9 mouse cellular contexts compared by ENCODE assay signal in genomic region chr7:30526399-30526798, GRCm38 (mm10). TPM values are rescaled to one million over a fixed set of nuclear protein-coding genes. Genes with fewer than 3 reads are reported as not detected.
DNase-seq lines count a peak whose midpoint lies in the region; ATAC-seq lines count a peak whose summit lies in the region.
"Had no signal": no experiment of that assay in that cellular context is flagged by ENCODE, and none has a peak within 500 bp of the region (broad histone marks: within the 10 kb centered on the region; RNA-seq: fewer than 3 reads in every experiment).

No protein-coding gene starts in this region.

- no peak overlapping the region for H3K27ac ChIP-seq in hindbrain, embryonic 11.5 days (ENCODE audit: low read depth, low read length)
- no peak overlapping the region for H3K27ac ChIP-seq in hindbrain, embryonic 16.5 days (ENCODE audit: low read depth, low read length)
- H3K27ac ChIP-seq in midbrain, embryonic 15.5 days: 0 out of 2 replicates have a peak overlapping the region, but pooled peaks have one; percentile 13
- no peak overlapping the region for H3K27ac ChIP-seq in midbrain, embryonic 11.5 days (ENCODE audit: low read depth, low read length)
- H3K27ac ChIP-seq in hindbrain, embryonic 12.5 days: peak overlapping the region; percentile 36; the same call in 1 of the 2 replicates
- 0 out of 2 replicates have a peak overlapping the region, but pooled peaks have one; percentile 62 for H3K27ac ChIP-seq in stomach, embryonic 14.5 days (ENCODE audit: low read length)
- H3K27ac ChIP-seq: macrophage had no signal

- no peak overlapping the region for H3K4me2 ChIP-seq in hindbrain, embryonic 11.5 days (replicated peaks; ENCODE audit: low read depth, low read length)
- no peak overlapping the region for H3K4me2 ChIP-seq in hindbrain, embryonic 16.5 days (ENCODE audit: low read length)
- H3K4me2 ChIP-seq in midbrain, embryonic 15.5 days: no peak overlapping the region
- no peak overlapping the region for H3K4me2 ChIP-seq in midbrain, embryonic 11.5 days
- H3K4me2 ChIP-seq in hindbrain, embryonic 12.5 days (replicated peaks): no peak overlapping the region
- H3K4me2 ChIP-seq in stomach, embryonic 14.5 days (replicated peaks; ENCODE audit: low read depth, low read length): peak overlapping the region; percentile 10; the same call in 1 of the 2 replicates

- DNase-seq in hindbrain, embryonic 11.5 days (ENCODE audit: low spot score): no peak
- no peak for DNase-seq in midbrain, embryonic 11.5 days (ENCODE audit: low spot score, missing footprints)
- no peak for DNase-seq in thymus, postnatal 25 days
- no peak for DNase-seq in urinary bladder, postnatal 4 days (ENCODE audit: low spot score in 2 of 2)

- H3K4me1 ChIP-seq in hindbrain, embryonic 11.5 days (replicated peaks; ENCODE audit: control insufficient read depth, insufficient read depth, low read length): 0 out of 2 replicates have a peak, but pooled peaks cover 4% of the 10 kb centered on the region
- H3K4me1 ChIP-seq in hindbrain, embryonic 16.5 days (ENCODE audit: control insufficient read depth, insufficient read depth, low read depth, low read length): no peaks in the 10 kb centered on the region; the same call in none of the 2 replicates
- H3K4me1 ChIP-seq in midbrain, embryonic 15.5 days: peaks cover 5% of the 10 kb centered on the region
- H3K4me1 ChIP-seq in midbrain, embryonic 11.5 days (ENCODE audit: control insufficient read depth, insufficient read depth, low read length): no peaks in the 10 kb centered on the region
- peaks cover 24% of the 10 kb centered on the region for H3K4me1 ChIP-seq in hindbrain, embryonic 12.5 days
- peaks cover 11% of the 10 kb centered on the region; the same call in 1 of the 2 replicates for H3K4me1 ChIP-seq in stomach, embryonic 14.5 days (ENCODE audit: control insufficient read depth, insufficient read depth, low read length)

- H3K4me3 ChIP-seq in hindbrain, embryonic 11.5 days (ENCODE audit: low read depth, low read length): no peak overlapping the region
- no peak overlapping the region for H3K4me3 ChIP-seq in hindbrain, embryonic 16.5 days (ENCODE audit: low read length)
- no peak overlapping the region for H3K4me3 ChIP-seq in midbrain, embryonic 15.5 days
- no peak overlapping the region for H3K4me3 ChIP-seq in midbrain, embryonic 11.5 days (ENCODE audit: low read depth, low read length)
- H3K4me3 ChIP-seq in hindbrain, embryonic 12.5 days: no peak overlapping the region
- no peak overlapping the region for H3K4me3 ChIP-seq in stomach, embryonic 14.5 days (ENCODE audit: low read depth, low read length)

- H3K9me3 ChIP-seq in hindbrain, embryonic 11.5 days (ENCODE audit: control insufficient read depth, low read length): no peaks in the 10 kb centered on the region
- H3K9me3 ChIP-seq in hindbrain, embryonic 16.5 days (ENCODE audit: control insufficient read depth, low read length): no peaks in the 10 kb centered on the region
- H3K9me3 ChIP-seq in midbrain, embryonic 15.5 days: no peaks in the 10 kb centered on the region
- H3K9me3 ChIP-seq in midbrain, embryonic 11.5 days (ENCODE audit: control insufficient read depth, low read length): no peaks in the 10 kb centered on the region
- H3K9me3 ChIP-seq in hindbrain, embryonic 12.5 days (replicated peaks): no peaks in the 10 kb centered on the region
- no peaks in the 10 kb centered on the region for H3K9me3 ChIP-seq in stomach, embryonic 14.5 days (ENCODE audit: control insufficient read depth, low read depth, low read length)

- ATAC-seq in hindbrain, embryonic 11.5 days (ENCODE audit: low FRiP score): no peak
- no peak for ATAC-seq in hindbrain, embryonic 16.5 days
- ATAC-seq in midbrain, embryonic 15.5 days (replicated peaks): no peak
- ATAC-seq in midbrain, embryonic 11.5 days (ENCODE audit: low FRiP score): no peak; the same call in 1 of the 2 replicates
- ATAC-seq in hindbrain, embryonic 12.5 days (ENCODE audit: low FRiP score): no peak
- no peak for ATAC-seq in stomach, embryonic 14.5 days (ENCODE audit: insufficient number of reproducible peaks, insufficient read depth, low FRiP score, low read depth)

- 22% methylated on average over 17 of the region's 17 CpGs for WGBS in hindbrain, embryonic 11.5 days
- 36% methylated on average over 17 of the region's 17 CpGs for WGBS in hindbrain, embryonic 16.5 days
- 33% methylated on average over 17 of the region's 17 CpGs for WGBS in midbrain, embryonic 15.5 days
- 23% methylated on average over 17 of the region's 17 CpGs for WGBS in midbrain, embryonic 11.5 days
- WGBS in hindbrain, embryonic 12.5 days: 24% methylated on average over 17 of the region's 17 CpGs
- WGBS in stomach, embryonic 14.5 days: 28% methylated on average over 17 of the region's 17 CpGs

- H3K9ac ChIP-seq in hindbrain, embryonic 11.5 days (ENCODE audit: low read depth, low read length): 0 out of 2 replicates have a peak overlapping the region, but pooled peaks have one; percentile 23
- no peak overlapping the region for H3K9ac ChIP-seq in hindbrain, embryonic 16.5 days (ENCODE audit: low read depth, low read length)
- H3K9ac ChIP-seq in midbrain, embryonic 15.5 days: no peak overlapping the region
- H3K9ac ChIP-seq in midbrain, embryonic 11.5 days (ENCODE audit: low read length): no peak overlapping the region
- peak overlapping the region; percentile 33; the same call in 1 of the 2 replicates for H3K9ac ChIP-seq in hindbrain, embryonic 12.5 days
- peak overlapping the region; percentile 11; the same call in 1 of the 2 replicates for H3K9ac ChIP-seq in stomach, embryonic 14.5 days (replicated peaks; ENCODE audit: low read depth, low read length)

- 0 out of 2 replicates have a peak, but pooled peaks cover 2% of the 10 kb centered on the region for H3K27me3 ChIP-seq in hindbrain, embryonic 11.5 days (ENCODE audit: control insufficient read depth, insufficient read depth, low read length)
- H3K27me3 ChIP-seq in hindbrain, embryonic 16.5 days (replicated peaks; ENCODE audit: control insufficient read depth, insufficient read depth, low read length): no peaks in the 10 kb centered on the region
- no peaks in the 10 kb centered on the region for H3K27me3 ChIP-seq in midbrain, embryonic 15.5 days (replicated peaks)
- H3K27me3 ChIP-seq in midbrain, embryonic 11.5 days (ENCODE audit: control insufficient read depth, insufficient read depth, low read length): no peaks in the 10 kb centered on the region
- no peaks in the 10 kb centered on the region; the same call in 1 of the 2 replicates for H3K27me3 ChIP-seq in hindbrain, embryonic 12.5 days
- no peaks in the 10 kb centered on the region for H3K27me3 ChIP-seq in stomach, embryonic 14.5 days (ENCODE audit: control insufficient read depth, insufficient read depth, low read length)

- peaks cover 27% of the 10 kb centered on the region for H3K36me3 ChIP-seq in hindbrain, embryonic 11.5 days (ENCODE audit: control insufficient read depth, insufficient read depth, low read length)
- H3K36me3 ChIP-seq in hindbrain, embryonic 16.5 days (ENCODE audit: control insufficient read depth, insufficient read depth, low read length): peaks cover 62% of the 10 kb centered on the region
- H3K36me3 ChIP-seq in midbrain, embryonic 15.5 days (replicated peaks): peaks cover 79% of the 10 kb centered on the region
- H3K36me3 ChIP-seq in midbrain, embryonic 11.5 days (ENCODE audit: control insufficient read depth, insufficient read depth, low read length): peaks cover 49% of the 10 kb centered on the region
- peaks cover 95% of the 10 kb centered on the region for H3K36me3 ChIP-seq in hindbrain, embryonic 12.5 days
- H3K36me3 ChIP-seq in stomach, embryonic 14.5 days (ENCODE audit: control insufficient read depth, insufficient read depth, low read length): peaks cover 43% of the 10 kb centered on the region; the same call in 1 of the 2 replicates

RNA-seq across cellular contexts. Expression of gene Arhgap33, which starts 8.5 kb away (rescaled TPM):
- polyA plus RNA-seq in hindbrain, embryonic 11.5 days (2014; fragmentation: Nextera tagmentation; extraction: Ambion mirVana): 41.4 and 41.9 TPM in 2 replicates
- 94.8 and 134 TPM in 2 replicates for polyA plus RNA-seq in hindbrain, embryonic 16.5 days (2015; fragmentation: Nextera tagmentation; extraction: Ambion mirVana)
- 144 and 158 TPM in 2 replicates for polyA plus RNA-seq in midbrain, embryonic 15.5 days (2015; fragmentation: Nextera tagmentation; extraction: Ambion mirVana)
- 32.0 and 41.1 TPM in 2 replicates for polyA plus RNA-seq in midbrain, embryonic 11.5 days (2014; fragmentation: Nextera tagmentation; extraction: Ambion mirVana)
- polyA plus RNA-seq in hindbrain, embryonic 12.5 days (2016; fragmentation: Nextera tagmentation; extraction: Ambion mirVana): 88.6 and 98.9 TPM in 2 replicates
- 13.2 and 13.4 TPM in 2 replicates for polyA plus RNA-seq in stomach, embryonic 14.5 days (2014; fragmentation: Nextera tagmentation; extraction: Ambion mirVana)

RNA-seq across cellular contexts. Expression of gene Hspb6, which starts 25.6 kb away (rescaled TPM):
- polyA plus RNA-seq in hindbrain, embryonic 11.5 days (2014; fragmentation: Nextera tagmentation; extraction: Ambion mirVana): 3.5 and 4.0 TPM in 2 replicates
- 14.2 TPM in 2 replicates for polyA plus RNA-seq in hindbrain, embryonic 16.5 days (2015; fragmentation: Nextera tagmentation; extraction: Ambion mirVana)
- 7.8 and 9.9 TPM in 2 replicates for polyA plus RNA-seq in midbrain, embryonic 15.5 days (2015; fragmentation: Nextera tagmentation; extraction: Ambion mirVana)
- 4.2 and 4.6 TPM in 2 replicates for polyA plus RNA-seq in midbrain, embryonic 11.5 days (2014; fragmentation: Nextera tagmentation; extraction: Ambion mirVana)
- 5.7 and 7.1 TPM in 2 replicates for polyA plus RNA-seq in hindbrain, embryonic 12.5 days (2016; fragmentation: Nextera tagmentation; extraction: Ambion mirVana)
- 47.3 and 49.0 TPM in 2 replicates for polyA plus RNA-seq in stomach, embryonic 14.5 days (2014; fragmentation: Nextera tagmentation; extraction: Ambion mirVana)

RNA-seq across cellular contexts. Expression of gene Proser3, which starts 25.7 kb away (rescaled TPM):
- polyA plus RNA-seq in hindbrain, embryonic 11.5 days (2014; fragmentation: Nextera tagmentation; extraction: Ambion mirVana): 11.4 and 18.4 TPM in 2 replicates
- 6.8 and 7.5 TPM in 2 replicates for polyA plus RNA-seq in hindbrain, embryonic 16.5 days (2015; fragmentation: Nextera tagmentation; extraction: Ambion mirVana)
- 7.7 and 9.4 TPM in 2 replicates for polyA plus RNA-seq in midbrain, embryonic 15.5 days (2015; fragmentation: Nextera tagmentation; extraction: Ambion mirVana)
- polyA plus RNA-seq in midbrain, embryonic 11.5 days (2014; fragmentation: Nextera tagmentation; extraction: Ambion mirVana): 11.3 and 11.5 TPM in 2 replicates
- polyA plus RNA-seq in hindbrain, embryonic 12.5 days (2016; fragmentation: Nextera tagmentation; extraction: Ambion mirVana): 11.3 and 12.6 TPM in 2 replicates
- polyA plus RNA-seq in stomach, embryonic 14.5 days (2014; fragmentation: Nextera tagmentation; extraction: Ambion mirVana): 18.7 and 22.8 TPM in 2 replicates

RNA-seq across cellular contexts. Expression of gene Prodh2, which starts 33.0 kb away (rescaled TPM):
- polyA plus RNA-seq in hindbrain, embryonic 11.5 days (2014; fragmentation: Nextera tagmentation; extraction: Ambion mirVana): not detected in 2 replicates
- polyA plus RNA-seq in hindbrain, embryonic 16.5 days (2015; fragmentation: Nextera tagmentation; extraction: Ambion mirVana): not detected in 2 replicates
- not detected in 2 replicates for polyA plus RNA-seq in midbrain, embryonic 15.5 days (2015; fragmentation: Nextera tagmentation; extraction: Ambion mirVana)
- not detected in 2 replicates for polyA plus RNA-seq in midbrain, embryonic 11.5 days (2014; fragmentation: Nextera tagmentation; extraction: Ambion mirVana)
- polyA plus RNA-seq in hindbrain, embryonic 12.5 days (2016; fragmentation: Nextera tagmentation; extraction: Ambion mirVana): not detected in 2 replicates
- not detected in 2 replicates for polyA plus RNA-seq in stomach, embryonic 14.5 days (2014; fragmentation: Nextera tagmentation; extraction: Ambion mirVana)
- polyA plus RNA-seq: macrophage had no signal

RNA-seq across cellular contexts. Expression of gene Lin37, which starts 33.2 kb away (rescaled TPM):
- polyA plus RNA-seq in hindbrain, embryonic 11.5 days (2014; fragmentation: Nextera tagmentation; extraction: Ambion mirVana): 44.7 and 48.3 TPM in 2 replicates
- 51.0 and 58.7 TPM in 2 replicates for polyA plus RNA-seq in hindbrain, embryonic 16.5 days (2015; fragmentation: Nextera tagmentation; extraction: Ambion mirVana)
- 53.6 and 63.8 TPM in 2 replicates for polyA plus RNA-seq in midbrain, embryonic 15.5 days (2015; fragmentation: Nextera tagmentation; extraction: Ambion mirVana)
- 48.7 and 49.7 TPM in 2 replicates for polyA plus RNA-seq in midbrain, embryonic 11.5 days (2014; fragmentation: Nextera tagmentation; extraction: Ambion mirVana)
- 52.4 and 55.2 TPM in 2 replicates for polyA plus RNA-seq in hindbrain, embryonic 12.5 days (2016; fragmentation: Nextera tagmentation; extraction: Ambion mirVana)
- polyA plus RNA-seq in stomach, embryonic 14.5 days (2014; fragmentation: Nextera tagmentation; extraction: Ambion mirVana): 40.8 and 43.7 TPM in 2 replicates

Comparison
In these comparisons a context has a peak if more than half of its experiments do, and no peak if none do; other contexts are left out.
1. H3K27ac ChIP-seq: peak in midbrain, embryonic 15.5 days (single experiment), hindbrain, embryonic 12.5 days (single experiment) and stomach, embryonic 14.5 days (single experiment); none in hindbrain, embryonic 11.5 days (single experiment), hindbrain, embryonic 16.5 days (single experiment) and midbrain, embryonic 11.5 days (single experiment).
2. H3K9ac ChIP-seq: peak in hindbrain, embryonic 11.5 days (single experiment), hindbrain, embryonic 12.5 days (single experiment) and stomach, embryonic 14.5 days (single experiment); none in hindbrain, embryonic 16.5 days (single experiment), midbrain, embryonic 15.5 days (single experiment) and midbrain, embryonic 11.5 days (single experiment).